Mouse (Mus musculus) MEL (cell line): ENCODE measurements at regions not wholly inside any gene's neighbourhood (a gene's known extent, or its start where the extent isn't known, plus 50 kb on each side); places are given as distances from the start of the nearest gene placed in this dataset.

Experiments used
- CHD2 ChIP-seq: IDR thresholded peaks from 2 replicates; pipeline ENCODE4 v1.6.1; 2011; ENCODE audit warnings: low read length, improper control_type of control experiment
- CTCF ChIP-seq, 3 experiments: IDR thresholded peaks in 2 of 3; conservative IDR thresholded peaks in 1 of 3; 2 replicates each; pipeline ENCODE4 v1.5.1; 2011 to 2012; ENCODE audit warnings: low read length in 3 of 3, low read depth in 2 of 3, mild to moderate bottlenecking in 2 of 3, improper control_type of control experiment in 1 of 3, inconsistent platforms in 1 of 3, mixed read lengths in 1 of 3, moderate library complexity in 1 of 3; ENCODE audit not compliant: control insufficient read depth in 1 of 3, insufficient read depth in 1 of 3, poor library complexity in 1 of 3, severe bottlenecking in 1 of 3
- EP300 ChIP-seq, 2 experiments: IDR thresholded peaks; 2 replicates each; pipeline ENCODE4 v1.6.1; 2011; ENCODE audit warnings: improper control_type of control experiment in 2 of 2, low read length in 2 of 2, low read depth in 1 of 2, mild to moderate bottlenecking in 1 of 2
- MYB ChIP-seq: IDR thresholded peaks from 2 replicates; pipeline ENCODE4 v1.6.1; 2011; ENCODE audit warnings: mild to moderate bottlenecking, low read depth, low read length, improper control_type of control experiment
- POLR2A ChIP-seq, 2 experiments: IDR thresholded peaks; 2 replicates each; pipeline ENCODE4 v1.6.1; 2011 to 2012; ENCODE audit warnings: low read length in 2 of 2, mild to moderate bottlenecking in 2 of 2, control low read depth in 1 of 2, improper control_type of control experiment in 1 of 2, low read depth in 1 of 2, moderate library complexity in 1 of 2; ENCODE audit not compliant: control insufficient read depth in 1 of 2, insufficient read depth in 1 of 2, poor library complexity in 1 of 2
- POLR2AphosphoS2 ChIP-seq: IDR thresholded peaks from 2 replicates; pipeline ENCODE4 v1.6.1; 2011; ENCODE audit warnings: low read length, improper control_type of control experiment
- RCOR1 ChIP-seq: IDR thresholded peaks from 2 replicates; pipeline ENCODE4 v1.6.1; 2012; ENCODE audit warnings: low read depth, mild to moderate bottlenecking, inconsistent platforms, low read length, improper control_type of control experiment
- UBTF ChIP-seq: IDR thresholded peaks from 2 replicates; pipeline ENCODE4 v1.6.1; 2012; ENCODE audit warnings: low read depth, mild to moderate bottlenecking, inconsistent platforms, low read length, improper control_type of control experiment, moderate library complexity, borderline replicate concordance; ENCODE audit not compliant: insufficient read depth
- USF2 ChIP-seq, 2 experiments: IDR thresholded peaks; 2 replicates each; pipeline ENCODE4 v1.6.1; 2011 to 2012; ENCODE audit warnings: improper control_type of control experiment in 2 of 2, low read length in 2 of 2, borderline replicate concordance in 1 of 2, inconsistent platforms in 1 of 2, low read depth in 1 of 2, mild to moderate bottlenecking in 1 of 2; ENCODE audit not compliant: insufficient read depth in 1 of 2

- no peak for TF ChIP-seq POLR2A (IDR thresholded peaks at IDR 0.05; ENCODE audit: control insufficient read depth in 1 of 2, insufficient read depth in 1 of 2, low read depth in 1 of 2, low read length in 2 of 2, poor library complexity in 1 of 2)
- TF ChIP-seq POLR2AphosphoS2, result no peak
- TF ChIP-seq CTCF (IDR thresholded peaks at IDR 0.05 in 2 of 3, conservative IDR thresholded peaks at IDR 0.05 in 1 of 3; ENCODE audit: control insufficient read depth in 1 of 3, insufficient read depth in 1 of 3, low read depth in 2 of 3, low read length in 3 of 3, poor library complexity in 1 of 3, severe bottlenecking in 1 of 3), result no peak
- no peak for TF ChIP-seq EP300 (IDR thresholded peaks at IDR 0.05; ENCODE audit: low read depth in 1 of 2, low read length in 2 of 2)
- no peak for TF ChIP-seq UBTF
- TF ChIP-seq CHD2, result no peak
- TF ChIP-seq USF2 (IDR thresholded peaks at IDR 0.05; ENCODE audit: borderline replicate concordance in 1 of 2, insufficient read depth in 1 of 2, low read depth in 1 of 2, low read length in 2 of 2), result no peak
- TF ChIP-seq RCOR1, result no peak
- no peak for TF ChIP-seq MYB
These were observed 846.3 kb upstream of the Adgrl2 start for GRCm38 (mm10) chr3:149836467-149837233.
